Mouse (Mus musculus): ENCODE measurements at regions not wholly inside any gene's neighbourhood (a gene's known extent, or its start where the extent isn't known, plus 50 kb on each side); places are given as distances from the start of the nearest gene placed in this dataset.

DNA sequence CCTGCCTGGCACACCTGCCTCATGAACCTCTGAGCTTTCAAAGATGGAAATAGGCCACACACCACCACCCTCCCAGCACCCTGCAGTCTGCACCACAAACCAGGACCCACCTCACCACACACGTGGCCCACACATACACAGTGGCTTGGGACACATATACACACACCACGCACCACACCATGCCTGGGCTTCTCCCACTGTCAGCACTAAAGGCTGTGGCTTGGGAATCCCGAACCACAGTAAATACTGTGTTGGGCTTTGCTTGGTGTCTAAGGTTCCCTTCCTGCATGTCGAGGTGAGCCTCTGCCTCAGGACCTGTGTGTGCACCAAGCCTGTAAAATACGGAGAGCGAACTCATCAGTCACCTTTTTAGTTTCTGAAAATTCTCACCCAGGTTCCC, 189.3 kb downstream of the Irx2 start:
- TF ChIP-seq CTCF (IDR thresholded peaks at IDR 0.05; ENCODE audit: borderline replicate concordance, control insufficient read depth, extremely low read depth, insufficient read depth, low read length, poor library complexity) (no peak), POLR2A (IDR thresholded peaks at IDR 0.05; ENCODE audit: control insufficient read depth, extremely low read depth, insufficient read depth, low read length, poor library complexity) (no peak)
